Mouse (Mus musculus) ES-Bruce4 (cell line): ENCODE measurements around the gene Dennd4b.

ENCODE experiments used
- CTCF ChIP-seq: IDR thresholded peaks from one replicate; pipeline ENCODE4 v1.8.1; 2011; ENCODE audit warnings: low read depth, low read length
- POLR2A ChIP-seq: IDR thresholded peaks from one replicate; pipeline ENCODE4 v1.8.1; 2011; ENCODE audit warnings: low read length; ENCODE audit not compliant: insufficient read depth

- TF ChIP-seq POLR2A (no peak), CTCF (no peak)
Observed at GRCm38 (mm10) chr3:90231075-90231474, 33.9 kb upstream of the Dennd4b start.
